Mouse (Mus musculus) hindbrain, embryonic 11.5 days (tissue): ENCODE results near the gene Slc25a54. TPM values are rescaled to one million over a fixed set of nuclear protein-coding genes. Genes with fewer than 3 reads are reported as not detected.

Source experiments
- ATAC-seq: fragments of 200-750 bp; cut with Nextera tagmentation; 2 replicates; pipeline ENCODE4 v1.8.0; 2017; ENCODE audit warnings: mild to moderate bottlenecking, moderate TSS enrichment, moderate library complexity; ENCODE audit not compliant: low FRiP score
- DNase-seq: peaks from one replicate; pipeline ENCODE4 v3.0.0-alpha.2; 2015; ENCODE audit warnings: low spot score
- H3K27ac ChIP-seq: fragments of 300-500 bp; sonication (generic); 2 replicates; pipeline ENCODE4 v1.5.1; 2014; ENCODE audit warnings: mild to moderate bottlenecking, low read depth, low read length
- H3K27me3 ChIP-seq: fragments of 300-500 bp; sonication (generic); 2 replicates; pipeline ENCODE4 v1.6.1; 2014; ENCODE audit warnings: mild to moderate bottlenecking, low read length, moderate library complexity, mixed read lengths; ENCODE audit not compliant: control insufficient read depth, insufficient read depth
- H3K36me3 ChIP-seq: fragments of 300-500 bp; sonication (generic); 2 replicates; pipeline ENCODE4 v1.6.1; 2014; ENCODE audit warnings: mild to moderate bottlenecking, low read length, moderate library complexity, mixed read lengths; ENCODE audit not compliant: control insufficient read depth, insufficient read depth
- H3K4me1 ChIP-seq: fragments of 300-500 bp; sonication (generic); replicated peaks from 2 replicates; pipeline ENCODE4 v1.6.1; 2014; ENCODE audit warnings: low read length, mixed read lengths; ENCODE audit not compliant: control insufficient read depth, insufficient read depth
- H3K4me2 ChIP-seq: fragments of 300-500 bp; sonication (generic); replicated peaks from 2 replicates; pipeline ENCODE4 v1.6.1; 2014; ENCODE audit warnings: mild to moderate bottlenecking, low read depth, low read length
- H3K4me3 ChIP-seq: fragments of 300-500 bp; sonication (generic); 2 replicates; pipeline ENCODE4 v1.5.1; 2014; ENCODE audit warnings: low read depth, low read length
- H3K9ac ChIP-seq: fragments of 300-500 bp; sonication (generic); 2 replicates; pipeline ENCODE4 v1.6.1; 2014; ENCODE audit warnings: low read depth, low read length
- H3K9me3 ChIP-seq: fragments of 300-500 bp; sonication (generic); 2 replicates; pipeline ENCODE4 v1.6.1; 2016; ENCODE audit warnings: low read length; ENCODE audit not compliant: control insufficient read depth
- WGBS: fragments of 180-500 bp; shearing (Covaris S2); extraction: QIAGEN DNeasy Blood & Tissue Kit; methylation state at CpG from one replicate; pipeline ENCODE4 v1.1.7; 2014; 5-methylcytosine and 5-hydroxymethylcytosine counted together
- polyA plus RNA-seq: library from polyadenylated mRNA; unstranded; fragments of >200 nt; fragmentation: Nextera tagmentation; extraction: Ambion mirVana; gene quantifications from 2 replicates; pipeline ENCODE4 v1.2.1, GENCODE M21; 2014

Slc25a54 gene
- polyA plus RNA-seq, 1 experiment from 2014 or later, result not detected

GRCm38 (mm10) chr3:109134036-109134435, 53.8 kb downstream of the Slc25a54 start:
- Histone ChIP-seq H3K36me3 (no peaks in the 10 kb centered on the region), H3K4me3 (no peak overlapping the region), H3K9me3 (no peaks in the 10 kb centered on the region), H3K27me3 (no peaks in the 10 kb centered on the region), H3K4me2 (no peak overlapping the region), H3K4me1 (no peaks in the 10 kb centered on the region), H3K9ac (no peak overlapping the region), H3K27ac (no peak overlapping the region)
- ATAC-seq, result no peak
- 95% methylated on average over 15 of the region's 15 CpGs for WGBS
- no peak for DNase-seq

GRCm38 (mm10) chr3:109135352-109135751, 55.1 kb downstream of the Slc25a54 start:
- DNase-seq (no peak), ATAC-seq (no peak)
- H3K4me2 ChIP-seq, result no peak overlapping the region
- 90% methylated on average over 1 of the region's 1 CpGs for WGBS
- H3K9ac ChIP-seq, result no peak overlapping the region
- no peaks in the 10 kb centered on the region for H3K9me3 ChIP-seq
- no peaks in the 10 kb centered on the region for H3K36me3 ChIP-seq
- H3K4me3 ChIP-seq, result no peak overlapping the region
- no peaks in the 10 kb centered on the region for H3K27me3 ChIP-seq
- H3K4me1 ChIP-seq, result no peaks in the 10 kb centered on the region
- no peak overlapping the region for H3K27ac ChIP-seq

GRCm38 (mm10) chr3:109152561-109152960, 72.3 kb downstream of the Slc25a54 start:
- Histone ChIP-seq H3K4me3 (no peak overlapping the region), H3K4me2 (no peak overlapping the region), H3K9ac (no peak overlapping the region), H3K27ac (no peak overlapping the region), H3K9me3 (no peaks in the 10 kb centered on the region), H3K27me3 (no peaks in the 10 kb centered on the region), H3K36me3 (no peaks in the 10 kb centered on the region), H3K4me1 (no peaks in the 10 kb centered on the region)
- 86% methylated on average over 4 of the region's 4 CpGs for WGBS
- no peak for DNase-seq
- ATAC-seq, result no peak

GRCm38 (mm10) chr3:109153410-109153809, 73.1 kb downstream of the Slc25a54 start:
- DNase-seq (no peak), ATAC-seq (no peak)
- Histone ChIP-seq H3K9ac (no peak overlapping the region), H3K27me3 (no peaks in the 10 kb centered on the region), H3K4me3 (no peak overlapping the region), H3K4me1 (no peaks in the 10 kb centered on the region), H3K36me3 (no peaks in the 10 kb centered on the region), H3K9me3 (no peaks in the 10 kb centered on the region), H3K4me2 (no peak overlapping the region), H3K27ac (no peak overlapping the region)
- 94% methylated on average over 6 of the region's 6 CpGs for WGBS

GRCm38 (mm10) chr3:109155926-109156669, 75.8 kb downstream of the Slc25a54 start:
- no peak for ATAC-seq
- H3K36me3 ChIP-seq, result no peaks in the 10 kb centered on the region
- H3K27ac ChIP-seq, result no peak overlapping the region
- no peaks in the 10 kb centered on the region for H3K9me3 ChIP-seq
- H3K4me1 ChIP-seq, result no peaks in the 10 kb centered on the region
- H3K4me3 ChIP-seq, result no peak overlapping the region
- H3K27me3 ChIP-seq, result no peaks in the 10 kb centered on the region
- no peak overlapping the region for H3K9ac ChIP-seq
- DNase-seq, result no peak
- 90% methylated on average over 4 of the region's 4 CpGs for WGBS
- H3K4me2 ChIP-seq, result no peak overlapping the region

GRCm38 (mm10) chr3:109157481-109157880, 77.2 kb downstream of the Slc25a54 start:
- Histone ChIP-seq H3K27ac (no peak overlapping the region), H3K36me3 (no peaks in the 10 kb centered on the region), H3K9me3 (no peaks in the 10 kb centered on the region), H3K4me3 (no peak overlapping the region), H3K4me2 (no peak overlapping the region), H3K27me3 (no peaks in the 10 kb centered on the region), H3K4me1 (no peaks in the 10 kb centered on the region), H3K9ac (no peak overlapping the region)
- ATAC-seq, result no peak
- 95% methylated on average over 3 of the region's 3 CpGs for WGBS
- no peak for DNase-seq

GRCm38 (mm10) chr3:109164088-109164487, 83.8 kb downstream of the Slc25a54 start:
- H3K36me3 ChIP-seq, result no peaks in the 10 kb centered on the region
- ATAC-seq (no peak), DNase-seq (no peak)
- H3K27me3 ChIP-seq, result no peaks in the 10 kb centered on the region
- 84% methylated on average over 2 of the region's 2 CpGs for WGBS
- no peaks in the 10 kb centered on the region for H3K4me1 ChIP-seq
- H3K27ac ChIP-seq, result no peak overlapping the region
- no peaks in the 10 kb centered on the region for H3K9me3 ChIP-seq
- H3K4me3 ChIP-seq, result no peak overlapping the region
- no peak overlapping the region for H3K4me2 ChIP-seq
- no peak overlapping the region for H3K9ac ChIP-seq

GRCm38 (mm10) chr3:109164644-109165043, 84.4 kb downstream of the Slc25a54 start:
- no peak overlapping the region for H3K9ac ChIP-seq
- 75% methylated on average over 1 of the region's 1 CpGs for WGBS
- ATAC-seq (no peak), DNase-seq (no peak)
- no peak overlapping the region for H3K27ac ChIP-seq
- no peaks in the 10 kb centered on the region for H3K9me3 ChIP-seq
- no peaks in the 10 kb centered on the region for H3K27me3 ChIP-seq
- H3K4me1 ChIP-seq, result no peaks in the 10 kb centered on the region
- H3K4me3 ChIP-seq, result no peak overlapping the region
- no peaks in the 10 kb centered on the region for H3K36me3 ChIP-seq
- H3K4me2 ChIP-seq, result no peak overlapping the region

- H3K4me3 ChIP-seq, result no peak overlapping the region
- ATAC-seq (no peak), DNase-seq (no peak)
- no peaks in the 10 kb centered on the region for H3K4me1 ChIP-seq
- H3K27me3 ChIP-seq, result no peaks in the 10 kb centered on the region
- 93% methylated on average over 8 of the region's 8 CpGs for WGBS
- no peaks in the 10 kb centered on the region for H3K9me3 ChIP-seq
- H3K9ac ChIP-seq, result no peak overlapping the region
- H3K4me2 ChIP-seq, result no peak overlapping the region
- H3K36me3 ChIP-seq, result no peaks in the 10 kb centered on the region
- no peak overlapping the region for H3K27ac ChIP-seq
Observed at GRCm38 (mm10) chr3:109165214-109165829, 85.1 kb downstream of the Slc25a54 start.
